Mouse (Mus musculus) liver, embryonic 16.5 days (tissue): ENCODE results near the gene Htr6. TPM values are rescaled to one million over a fixed set of nuclear protein-coding genes. Genes with fewer than 3 reads are reported as not detected.

Experiments used
- ATAC-seq: fragments of 200-750 bp; cut with Nextera tagmentation; 2 replicates; pipeline ENCODE4 v1.8.0; 2017; ENCODE audit warnings: low read depth, mild to moderate bottlenecking, moderate number of reproducible peaks, moderate library complexity
- H3K27ac ChIP-seq: fragments of 300-500 bp; sonication (generic); 2 replicates; pipeline ENCODE4 v1.5.1; 2014; ENCODE audit warnings: mild to moderate bottlenecking, low read length
- H3K27me3 ChIP-seq: fragments of 300-500 bp; sonication (generic); 2 replicates; pipeline ENCODE4 v1.6.1; 2014; ENCODE audit warnings: low read depth, low read length, mixed read lengths; ENCODE audit not compliant: control insufficient read depth, insufficient read depth
- H3K36me3 ChIP-seq: fragments of 300-500 bp; sonication (generic); 2 replicates; pipeline ENCODE4 v1.6.1; 2014; ENCODE audit warnings: mild to moderate bottlenecking; ENCODE audit not compliant: control insufficient read depth, insufficient read depth
- H3K4me1 ChIP-seq: fragments of 300-500 bp; sonication (generic); 2 replicates; pipeline ENCODE4 v1.6.1; 2014; ENCODE audit warnings: low read depth, low read length, mixed read lengths; ENCODE audit not compliant: control insufficient read depth
- H3K4me2 ChIP-seq: fragments of 300-500 bp; sonication (generic); 2 replicates; pipeline ENCODE4 v1.6.1; 2014; ENCODE audit warnings: low read depth, low read length, mixed read lengths
- H3K4me3 ChIP-seq: fragments of 300-500 bp; sonication (generic); 2 replicates; pipeline ENCODE4 v1.5.1; 2014; ENCODE audit warnings: low read depth, mild to moderate bottlenecking, low read length
- H3K9ac ChIP-seq: fragments of 300-500 bp; sonication (generic); 2 replicates; pipeline ENCODE4 v1.6.1; 2014; ENCODE audit warnings: low read depth, low read length
- H3K9me3 ChIP-seq: fragments of 300-500 bp; sonication (generic); replicated peaks from 2 replicates; pipeline ENCODE4 v1.6.1; 2016; ENCODE audit warnings: low read length; ENCODE audit not compliant: control insufficient read depth
- WGBS: fragments of 180-500 bp; shearing (Covaris S2); extraction: QIAGEN DNeasy Blood & Tissue Kit; methylation state at CpG from one replicate; pipeline ENCODE4 v1.1.7; 2014; ENCODE audit not compliant: insufficient replicate concordance; 5-methylcytosine and 5-hydroxymethylcytosine counted together
- polyA plus RNA-seq: library from polyadenylated mRNA; unstranded; fragments of >200 nt; fragmentation: Nextera tagmentation; extraction: Ambion mirVana; gene quantifications from 2 replicates; pipeline ENCODE4 v1.2.1, GENCODE M21; 2015

Htr6 gene
- polyA plus RNA-seq, 1 experiment from 2014 or later: not detected

GRCm38 (mm10) chr4:139081270-139081931, 6.0 kb upstream of the Htr6 start:
- no peak for ATAC-seq
- H3K9ac ChIP-seq: no peak overlapping the region
- 61% methylated on average over 18 of the region's 18 CpGs for WGBS
- H3K36me3 ChIP-seq: no peaks in the 10 kb centered on the region
- H3K9me3 ChIP-seq: no peaks in the 10 kb centered on the region
- no peaks in the 10 kb centered on the region for H3K4me1 ChIP-seq
- H3K4me2 ChIP-seq: no peak overlapping the region
- H3K27me3 ChIP-seq: peaks cover 18% of the 10 kb centered on the region
- H3K27ac ChIP-seq: no peak overlapping the region
- H3K4me3 ChIP-seq: no peak overlapping the region

DNA sequence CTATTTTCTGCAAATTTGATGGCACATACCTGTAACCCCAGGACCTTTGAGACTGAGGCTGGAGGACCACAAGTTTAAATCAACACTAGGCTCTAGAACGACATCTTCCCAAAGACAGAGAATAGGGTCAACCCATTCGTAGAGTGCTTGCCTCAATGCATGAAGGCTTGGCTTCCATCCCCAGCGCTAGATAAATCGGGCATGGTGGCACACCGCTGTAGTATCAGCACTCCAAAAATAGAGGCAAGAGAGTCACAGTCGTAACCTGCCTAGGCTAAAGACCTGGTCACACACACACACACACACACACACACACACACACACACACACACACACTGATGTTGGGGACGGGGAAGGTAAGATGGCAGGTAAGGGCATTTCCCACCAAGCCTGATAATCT, 4.9 kb upstream of the Htr6 start:
- no peak for ATAC-seq
- WGBS: 72% methylated on average over 7 of the region's 7 CpGs
- H3K4me1 ChIP-seq: no peaks in the 10 kb centered on the region
- H3K9ac ChIP-seq: no peak overlapping the region
- H3K36me3 ChIP-seq: no peaks in the 10 kb centered on the region
- H3K4me3 ChIP-seq: no peak overlapping the region
- H3K27ac ChIP-seq: no peak overlapping the region
- peaks cover 29% of the 10 kb centered on the region for H3K27me3 ChIP-seq
- H3K9me3 ChIP-seq: no peaks in the 10 kb centered on the region
- H3K4me2 ChIP-seq: no peak overlapping the region

DNA sequence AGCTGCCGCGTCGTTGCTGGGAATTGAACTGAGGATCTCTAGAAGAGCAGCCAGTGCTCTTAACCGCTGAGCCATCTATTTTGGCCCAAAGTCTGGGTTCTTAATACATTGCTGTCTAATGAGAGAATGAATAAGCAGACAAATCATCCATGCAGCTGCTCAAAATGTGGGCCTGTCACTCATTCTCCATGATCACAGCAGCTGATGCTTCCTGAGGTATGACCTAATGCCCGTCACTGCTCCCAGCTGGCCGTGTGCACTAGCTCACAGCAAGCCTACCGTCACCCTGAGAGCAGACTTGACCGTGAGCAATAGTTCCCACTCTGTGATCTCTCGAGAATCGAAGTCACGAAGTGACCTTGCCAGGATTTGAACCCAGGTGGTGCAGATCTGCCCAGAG, 4.1 kb upstream of the Htr6 start:
- WGBS: 62% methylated on average over 11 of the region's 11 CpGs
- H3K27me3 ChIP-seq: peaks cover 32% of the 10 kb centered on the region
- no peaks in the 10 kb centered on the region for H3K4me1 ChIP-seq
- H3K4me3 ChIP-seq: no peak overlapping the region
- no peak for ATAC-seq
- no peak overlapping the region for H3K9ac ChIP-seq
- H3K4me2 ChIP-seq: no peak overlapping the region
- no peaks in the 10 kb centered on the region for H3K9me3 ChIP-seq
- no peaks in the 10 kb centered on the region for H3K36me3 ChIP-seq
- H3K27ac ChIP-seq: no peak overlapping the region

DNA sequence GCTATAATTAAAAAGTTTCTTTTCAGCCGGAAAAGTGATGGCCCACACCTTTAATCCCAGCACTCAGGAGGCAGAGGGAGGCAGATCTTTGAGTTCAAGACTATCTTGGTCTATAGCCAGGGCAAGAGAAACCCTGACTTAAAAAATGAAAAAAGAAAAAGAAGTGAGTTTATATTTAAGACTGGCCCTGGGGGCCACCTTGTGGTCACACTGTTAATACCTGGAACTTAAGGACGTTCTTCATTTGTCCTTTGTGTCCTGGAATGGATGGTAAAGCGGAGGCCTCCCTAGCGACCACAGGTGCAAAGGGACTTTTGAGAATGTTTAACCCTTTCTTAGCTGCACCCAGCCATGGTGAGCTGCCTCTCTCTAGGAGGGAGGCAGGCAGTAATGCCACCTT, 3.4 kb upstream of the Htr6 start:
- no peak for ATAC-seq
- Histone ChIP-seq H3K27ac (no peak overlapping the region), H3K9ac (no peak overlapping the region), H3K4me1 (no peaks in the 10 kb centered on the region), H3K9me3 (no peaks in the 10 kb centered on the region), H3K36me3 (no peaks in the 10 kb centered on the region), H3K27me3 (peaks cover 36% of the 10 kb centered on the region), H3K4me3 (no peak overlapping the region), H3K4me2 (no peak overlapping the region)
- WGBS: 14% methylated on average over 4 of the region's 4 CpGs

DNA sequence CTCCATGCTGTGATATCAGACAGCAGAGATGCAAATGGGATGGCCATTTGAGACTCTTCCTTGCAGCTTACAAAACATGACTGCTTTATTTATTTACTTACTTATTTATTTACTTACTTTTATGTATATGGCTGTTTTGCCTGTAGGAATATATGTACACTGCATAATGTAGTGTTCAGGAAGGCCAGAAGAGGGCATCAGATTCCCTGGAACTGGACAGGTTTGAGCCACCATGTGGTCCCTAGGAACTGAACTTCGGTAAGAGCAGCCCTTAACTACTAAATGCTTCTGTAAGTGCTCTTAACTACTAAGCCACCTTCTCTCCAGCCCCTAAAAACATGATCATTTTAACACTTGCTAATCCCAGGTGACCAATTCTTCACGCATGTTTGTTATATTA, 2.9 kb upstream of the Htr6 start:
- H3K4me2 ChIP-seq: no peak overlapping the region
- H3K27ac ChIP-seq: no peak overlapping the region
- 36% methylated on average over 2 of the region's 2 CpGs for WGBS
- H3K9ac ChIP-seq: no peak overlapping the region
- no peaks in the 10 kb centered on the region for H3K36me3 ChIP-seq
- H3K27me3 ChIP-seq: peaks cover 40% of the 10 kb centered on the region
- H3K9me3 ChIP-seq: no peaks in the 10 kb centered on the region
- H3K4me1 ChIP-seq: no peaks in the 10 kb centered on the region
- H3K4me3 ChIP-seq: no peak overlapping the region
- ATAC-seq: no peak

GRCm38 (mm10) chr4:139075915-139076314, 545 bp upstream of the Htr6 start:
- H3K4me1 ChIP-seq: no peaks in the 10 kb centered on the region
- H3K9ac ChIP-seq: no peak overlapping the region
- H3K36me3 ChIP-seq: no peaks in the 10 kb centered on the region
- no peaks in the 10 kb centered on the region for H3K9me3 ChIP-seq
- H3K4me2 ChIP-seq: no peak overlapping the region
- no peak overlapping the region for H3K27ac ChIP-seq
- WGBS: 11% methylated on average over 5 of the region's 5 CpGs
- no peak overlapping the region for H3K4me3 ChIP-seq
- no peak for ATAC-seq
- H3K27me3 ChIP-seq: peaks cover 48% of the 10 kb centered on the region

DNA sequence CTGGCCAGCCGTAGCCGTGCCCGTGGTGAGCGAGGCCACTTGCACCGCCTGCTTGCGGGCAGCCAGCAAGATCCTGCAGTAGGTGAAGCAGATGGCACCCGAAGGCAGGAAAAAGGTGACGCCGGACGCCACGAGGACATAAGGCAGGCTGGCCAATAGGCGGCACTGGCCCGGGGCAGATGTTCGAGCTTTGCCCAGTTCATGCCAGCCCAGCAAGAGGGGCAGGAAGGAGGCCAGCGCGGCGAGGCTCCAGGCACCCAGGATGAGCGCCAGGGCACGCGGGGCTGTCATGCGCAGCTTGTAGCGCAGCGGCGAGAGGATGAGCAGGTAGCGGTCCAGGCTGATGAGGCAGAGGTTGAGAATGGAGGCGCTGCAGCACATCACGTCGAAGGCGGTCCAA, 1.3 kb downstream of the Htr6 start:
- WGBS: 20% methylated on average over 29 of the region's 29 CpGs

DNA sequence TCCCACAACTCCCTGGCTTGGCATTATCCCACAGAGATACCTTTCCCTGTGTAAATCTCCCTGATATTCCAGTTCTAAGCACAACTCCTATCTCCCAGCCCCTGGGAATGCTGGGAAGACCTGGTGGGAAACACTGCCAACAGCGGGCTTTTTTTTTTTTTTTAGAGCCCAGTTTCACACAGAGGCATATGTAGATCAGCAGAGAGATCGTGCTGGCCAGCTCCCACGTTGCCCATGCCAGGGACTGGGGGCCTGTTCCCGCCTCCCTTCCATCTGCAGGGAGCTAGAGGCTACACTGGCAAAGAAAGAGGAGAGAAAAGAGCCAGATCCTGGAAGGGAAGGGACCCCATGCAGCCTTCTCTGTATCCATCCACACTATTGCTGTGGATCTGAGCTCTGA, 7.1 kb downstream of the Htr6 start:
- ATAC-seq: no peak
- H3K27ac ChIP-seq: no peak overlapping the region
- no peaks in the 10 kb centered on the region for H3K9me3 ChIP-seq
- H3K4me3 ChIP-seq: no peak overlapping the region
- H3K36me3 ChIP-seq: no peaks in the 10 kb centered on the region
- H3K27me3 ChIP-seq: peaks cover 8% of the 10 kb centered on the region
- 23% methylated on average over 4 of the region's 4 CpGs for WGBS
- H3K4me1 ChIP-seq: no peaks in the 10 kb centered on the region
- H3K9ac ChIP-seq: no peak overlapping the region
- H3K4me2 ChIP-seq: no peak overlapping the region

More for the DNA sequence above, 1.3 kb downstream of the Htr6 start:
- ATAC-seq: no peak
- peaks cover 47% of the 10 kb centered on the region for H3K27me3 ChIP-seq
- no peaks in the 10 kb centered on the region for H3K4me1 ChIP-seq
- H3K4me3 ChIP-seq: no peak overlapping the region
- H3K4me2 ChIP-seq: no peak overlapping the region
- no peaks in the 10 kb centered on the region for H3K36me3 ChIP-seq
- H3K9ac ChIP-seq: no peak overlapping the region
- no peak overlapping the region for H3K27ac ChIP-seq
- H3K9me3 ChIP-seq: no peaks in the 10 kb centered on the region

DNA sequence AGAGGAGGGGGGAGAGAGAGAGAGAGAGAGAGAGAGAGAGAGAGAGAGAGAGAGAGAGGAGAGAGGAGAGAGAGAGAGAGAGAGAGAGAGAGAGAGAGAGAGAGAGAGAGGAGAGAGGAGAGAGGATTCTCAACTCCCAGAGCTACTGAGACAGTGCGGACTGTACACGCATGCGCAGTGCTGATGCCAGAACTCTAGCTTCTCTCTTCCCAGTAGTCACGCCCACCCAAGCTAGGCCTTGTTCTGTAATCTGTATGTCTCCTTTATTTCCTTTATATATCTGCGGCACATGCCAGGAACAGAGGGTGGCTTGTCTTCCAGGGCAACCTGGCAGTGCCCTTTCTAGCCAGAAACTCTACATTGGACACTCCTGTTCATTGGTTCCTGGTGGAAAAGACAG, 10.5 kb downstream of the Htr6 start:
- no peaks in the 10 kb centered on the region for H3K9me3 ChIP-seq
- no peaks in the 10 kb centered on the region for H3K4me1 ChIP-seq
- no peaks in the 10 kb centered on the region for H3K27me3 ChIP-seq
- H3K9ac ChIP-seq: no peak overlapping the region
- H3K27ac ChIP-seq: no peak overlapping the region
- H3K4me2 ChIP-seq: no peak overlapping the region
- no peak for ATAC-seq
- H3K36me3 ChIP-seq: no peaks in the 10 kb centered on the region
- no peak overlapping the region for H3K4me3 ChIP-seq
- WGBS: 81% methylated on average over 5 of the region's 5 CpGs
